Mouse (Mus musculus) liver, embryonic 14.5 days (tissue): ENCODE measurements around the gene Atxn1. TPM values are rescaled to one million over a fixed set of nuclear protein-coding genes. Genes with fewer than 3 reads are reported as not detected.
A peak's percentile ranks its signal among the peaks of the same experiment; 100 is the strongest.

Source experiments
- ATAC-seq: fragments of 200-750 bp; cut with Nextera tagmentation; 2 replicates; pipeline ENCODE4 v1.8.0; 2017; ENCODE audit warnings: moderate number of reproducible peaks, mild to moderate bottlenecking, moderate library complexity; ENCODE audit not compliant: insufficient read depth
- DNase-seq, 3 experiments: peaks; one replicate each; pipeline ENCODE4 v3.0.0-alpha.2; 2012 to 2013; ENCODE audit warnings: low read depth in 3 of 3, low spot score in 3 of 3
- H3K27ac ChIP-seq: fragments of 300-500 bp; sonication (generic); 2 replicates; pipeline ENCODE4 v1.5.1; 2014; ENCODE audit warnings: moderate library complexity, mild to moderate bottlenecking, control low read depth, inconsistent platforms
- H3K27me3 ChIP-seq: fragments of 300-500 bp; sonication (generic); 2 replicates; pipeline ENCODE4 v1.6.1; 2014; ENCODE audit warnings: mild to moderate bottlenecking, low read length, moderate library complexity; ENCODE audit not compliant: control insufficient read depth, insufficient read depth
- H3K36me3 ChIP-seq: fragments of 300-500 bp; sonication (generic); replicated peaks from 2 replicates; pipeline ENCODE4 v1.6.1; 2014; ENCODE audit warnings: low read depth; ENCODE audit not compliant: control insufficient read depth, insufficient read depth
- H3K4me1 ChIP-seq, 2 experiments: fragments of 200-500 bp in 1 of 2; fragments of 300-500 bp in 1 of 2; sonication (generic) in 1 of 2; replicated peaks; 2 replicates each; pipeline ENCODE4 v1.6.1; 2012 to 2014; ENCODE audit warnings: antibody characterized with exemption in 1 of 2, inconsistent platforms in 1 of 2, low read length in 1 of 2; ENCODE audit not compliant: control insufficient read depth in 2 of 2, insufficient read depth in 2 of 2
- H3K4me2 ChIP-seq: fragments of 300-500 bp; sonication (generic); 2 replicates; pipeline ENCODE4 v1.6.1; 2014; ENCODE audit warnings: low read depth, mild to moderate bottlenecking, control low read depth, moderate library complexity
- H3K4me3 ChIP-seq, 2 experiments: fragments of 200-500 bp in 1 of 2; fragments of 300-500 bp in 1 of 2; sonication (generic) in 1 of 2; 2 replicates each; pipeline ENCODE4 v1.5.1; 2012 to 2014; ENCODE audit warnings: low read depth in 2 of 2, low read length in 2 of 2, mild to moderate bottlenecking in 2 of 2, control low read depth in 1 of 2, inconsistent platforms in 1 of 2, moderate library complexity in 1 of 2; ENCODE audit not compliant: insufficient read depth in 1 of 2
- H3K9ac ChIP-seq: fragments of 300-500 bp; sonication (generic); replicated peaks from 2 replicates; pipeline ENCODE4 v1.6.1; 2014; ENCODE audit warnings: mild to moderate bottlenecking, control low read depth, moderate library complexity
- H3K9me3 ChIP-seq: fragments of 300-500 bp; sonication (generic); 2 replicates; pipeline ENCODE4 v1.6.1; 2016; ENCODE audit warnings: low read length, mixed read lengths; ENCODE audit not compliant: control insufficient read depth
- CTCF ChIP-seq: IDR thresholded peaks from 2 replicates; pipeline ENCODE4 v1.5.1; 2016; ENCODE audit warnings: antibody characterized with exemption, low read depth, control low read depth
- EP300 ChIP-seq: IDR thresholded peaks from 2 replicates; pipeline ENCODE4 v1.6.1; 2016; ENCODE audit warnings: antibody characterized with exemption, low read depth
- WGBS: fragments of 180-500 bp; shearing (Covaris S2); extraction: QIAGEN DNeasy Blood & Tissue Kit; methylation state at CpG from one replicate; pipeline ENCODE4 v1.1.7; 2014; ENCODE audit not compliant: insufficient replicate concordance; 5-methylcytosine and 5-hydroxymethylcytosine counted together
- polyA plus RNA-seq, 2 experiments: library from polyadenylated mRNA; depleted of rRNA in 1 of 2; stranded (reverse) in 1 of 2; unstranded in 1 of 2; fragments of >200 nt; fragmentation: Nextera tagmentation in 1 of 2; extraction: Ambion mirVana in 1 of 2; gene quantifications; 2 replicates each; pipeline versions ENCODE4 v1.2.1 to v1.2.3; 2012 to 2014

Gene Atxn1
- polyA plus RNA-seq, 2 experiments: 1.0 to 1.2 TPM

- H3K27me3 ChIP-seq: no peaks in the 10 kb centered on the region
- peak overlapping the region; percentile 69 to 80 for H3K4me3 ChIP-seq
- peaks cover 0 to 10% of the 10 kb centered on the region in 2 experiments; a peak in 2 of 4 replicates for H3K4me1 ChIP-seq
- ATAC-seq (peak; percentile 49), DNase-seq (peak in 1 of 3 experiments; percentile 35)
- peak overlapping the region; percentile 76 for H3K9ac ChIP-seq
- no peaks in the 10 kb centered on the region for H3K9me3 ChIP-seq
- TF ChIP-seq CTCF: no peak
- no peak for TF ChIP-seq EP300
- peak overlapping the region; percentile 97 for H3K4me2 ChIP-seq
- peak overlapping the region; percentile 34 for H3K27ac ChIP-seq
- no peaks in the 10 kb centered on the region for H3K36me3 ChIP-seq
- under 1% methylated on average over 78 of the region's 95 CpGs for WGBS
These were observed 1.1 kb downstream of the Atxn1 start for GRCm38 (mm10) chr13:45963497-45964330.

DNA sequence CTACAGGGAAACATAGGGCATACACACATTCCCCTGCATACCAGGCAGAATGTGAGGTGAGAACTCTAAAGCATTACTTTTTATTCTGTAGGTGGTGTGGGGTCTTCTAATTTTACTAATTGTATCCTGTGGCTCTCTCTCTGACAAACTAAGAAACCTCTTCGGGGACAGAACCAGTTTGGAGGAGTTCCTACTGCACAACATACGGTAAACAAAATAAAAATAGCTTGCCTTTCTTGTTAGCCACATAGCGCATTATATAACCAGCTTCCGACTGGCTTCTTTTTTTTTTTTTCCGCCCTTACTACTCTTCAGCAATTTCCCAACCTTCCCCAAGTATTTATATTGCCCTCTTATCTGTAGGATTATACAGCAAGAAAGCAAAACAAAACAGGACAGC, 2.0 kb downstream of the Atxn1 start:
- no peaks in the 10 kb centered on the region for H3K36me3 ChIP-seq
- H3K4me1 ChIP-seq: peaks cover 0 to 10% of the 10 kb centered on the region in 2 experiments; a peak in 2 of 4 replicates
- H3K27me3 ChIP-seq: no peaks in the 10 kb centered on the region
- no peak for TF ChIP-seq EP300
- TF ChIP-seq CTCF: no peak
- ATAC-seq (no peak), DNase-seq (no peak)
- H3K4me3 ChIP-seq: peak overlapping the region in 1 of 2 experiments; percentile 80; a peak in 2 of 4 replicates
- H3K4me2 ChIP-seq: peak overlapping the region; percentile 97
- H3K9ac ChIP-seq: no peak overlapping the region; the same call in 1 of the 2 replicates
- WGBS: 13% methylated on average over 5 of the region's 5 CpGs
- no peaks in the 10 kb centered on the region for H3K9me3 ChIP-seq
- no peak overlapping the region for H3K27ac ChIP-seq

DNA sequence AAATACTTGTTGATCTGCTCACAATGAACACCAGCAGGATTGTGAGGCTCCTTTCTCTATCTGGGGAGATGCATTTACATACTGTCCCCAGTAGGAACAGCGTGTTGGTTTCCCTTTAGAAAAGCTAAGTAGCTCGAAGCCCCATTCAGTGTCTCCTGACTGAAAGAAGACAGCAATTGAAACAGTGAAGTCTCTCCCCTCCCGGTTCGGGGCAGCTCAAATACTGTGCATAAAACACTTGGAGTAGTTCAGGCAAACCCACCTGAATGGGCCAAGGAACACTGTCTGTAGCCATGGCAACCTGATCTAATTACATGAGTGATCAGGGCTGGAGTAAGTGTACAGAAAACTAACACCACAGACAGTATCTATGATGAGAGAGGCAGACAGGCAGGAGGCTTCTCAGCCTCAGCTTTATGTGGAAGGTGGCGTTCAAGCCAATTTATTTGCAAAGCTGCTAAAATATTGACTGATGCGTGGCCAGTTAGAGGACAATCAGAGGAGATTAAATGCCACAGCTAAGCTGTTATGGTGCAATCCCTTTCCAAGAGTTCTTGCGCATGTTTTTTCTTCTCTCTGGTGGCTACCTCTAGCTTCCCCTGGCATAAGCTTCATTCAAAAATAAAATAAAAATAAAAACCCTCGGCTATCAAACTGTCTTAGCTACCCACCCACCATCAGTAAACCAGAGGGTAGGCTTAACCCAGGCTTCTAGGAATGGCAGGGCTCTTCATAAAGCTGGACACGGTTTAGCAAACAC, 2.8 kb downstream of the Atxn1 start:
- DNase-seq: no peak
- no peak overlapping the region for H3K4me3 ChIP-seq
- no peak overlapping the region for H3K9ac ChIP-seq
- no peaks in the 10 kb centered on the region for H3K36me3 ChIP-seq
- peaks cover 0 to 10% of the 10 kb centered on the region in 2 experiments; a peak in 2 of 4 replicates for H3K4me1 ChIP-seq
- ATAC-seq: no peak
- 44% methylated on average over 9 of the region's 9 CpGs for WGBS
- H3K27ac ChIP-seq: no peak overlapping the region
- TF ChIP-seq EP300 (no peak), CTCF (no peak)
- no peaks in the 10 kb centered on the region for H3K27me3 ChIP-seq
- peak overlapping the region; percentile 97 for H3K4me2 ChIP-seq
- H3K9me3 ChIP-seq: no peaks in the 10 kb centered on the region

DNA sequence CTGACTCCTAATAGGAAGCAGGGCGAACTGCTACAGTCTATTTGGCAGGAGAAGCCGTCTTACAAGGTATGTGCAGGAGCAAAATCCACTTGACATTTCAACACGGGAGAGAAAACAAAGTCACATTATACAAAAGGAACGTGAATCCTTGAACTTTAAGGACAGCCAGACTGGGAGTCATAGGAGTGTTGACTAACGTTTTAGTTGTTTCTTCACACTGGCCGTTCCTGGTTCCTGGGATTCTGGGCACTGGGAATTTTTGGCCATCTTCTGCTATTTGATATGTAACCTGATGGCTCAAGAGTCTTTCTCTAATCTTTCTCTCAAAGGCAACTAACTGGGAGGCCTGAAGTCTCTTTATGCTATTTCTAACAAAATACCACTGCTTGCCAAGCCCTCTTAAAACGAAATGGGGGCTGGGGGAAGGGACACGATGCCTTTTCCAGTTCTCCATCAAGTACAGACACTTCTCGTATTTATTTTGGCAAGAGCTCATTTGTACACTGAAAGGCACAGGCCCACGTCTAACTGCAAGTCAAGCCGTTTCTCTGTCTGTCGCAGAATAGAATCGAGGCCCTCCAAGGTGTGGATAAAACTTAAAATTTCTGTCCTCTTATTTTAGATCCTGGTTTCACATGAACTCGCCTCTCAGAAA, 4.4 kb downstream of the Atxn1 start:
- no peaks in the 10 kb centered on the region for H3K9me3 ChIP-seq
- 70% methylated on average over 14 of the region's 14 CpGs for WGBS
- DNase-seq (no peak), ATAC-seq (no peak)
- H3K9ac ChIP-seq: no peak overlapping the region
- H3K4me3 ChIP-seq: no peak overlapping the region
- TF ChIP-seq EP300: no peak
- TF ChIP-seq CTCF: no peak
- H3K27ac ChIP-seq: no peak overlapping the region
- no peak overlapping the region for H3K4me2 ChIP-seq
- H3K27me3 ChIP-seq: no peaks in the 10 kb centered on the region
- peaks cover 0 to 12% of the 10 kb centered on the region in 2 experiments; a peak in 2 of 4 replicates for H3K4me1 ChIP-seq
- no peaks in the 10 kb centered on the region for H3K36me3 ChIP-seq

DNA sequence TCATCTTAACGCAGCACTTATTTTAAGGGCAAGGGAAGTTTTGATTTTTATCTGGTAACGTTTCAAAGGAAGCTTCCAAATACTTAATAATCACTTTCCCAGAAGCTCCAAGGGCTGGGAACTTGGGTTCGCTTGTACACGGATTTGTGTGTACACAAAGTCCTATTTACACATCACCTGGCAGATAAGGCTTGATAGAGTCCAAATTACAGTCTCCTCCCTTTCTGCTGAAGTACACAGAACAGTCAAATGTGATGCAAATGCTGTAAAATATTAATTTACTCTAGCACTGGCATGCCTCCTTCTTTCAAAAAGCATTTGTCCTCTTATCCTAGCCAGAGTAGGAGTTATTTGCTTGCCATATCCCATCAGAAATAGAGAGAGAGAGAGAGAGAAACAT, 6.5 kb downstream of the Atxn1 start:
- DNase-seq: no peak
- no peak for TF ChIP-seq CTCF
- TF ChIP-seq EP300: no peak
- no peak for ATAC-seq
- H3K27me3 ChIP-seq: no peaks in the 10 kb centered on the region
- no peak overlapping the region for H3K27ac ChIP-seq
- H3K36me3 ChIP-seq: no peaks in the 10 kb centered on the region
- H3K9me3 ChIP-seq: no peaks in the 10 kb centered on the region
- H3K4me1 ChIP-seq: peaks cover 3 to 15% of the 10 kb centered on the region in 2 experiments; a peak in 2 of 4 replicates
- no peak overlapping the region for H3K4me3 ChIP-seq
- peak overlapping the region; percentile 18; the same call in 1 of the 2 replicates for H3K4me2 ChIP-seq
- H3K9ac ChIP-seq: no peak overlapping the region
- 60% methylated on average over 4 of the region's 4 CpGs for WGBS
